In genomic region chr13:98171706-98172105, GRCm38 (mm10) we compare ENCODE assay signal across 13 mouse cellular contexts. TPM values are rescaled to one million over a fixed set of nuclear protein-coding genes. Genes with fewer than 3 reads are reported as not detected.
DNase-seq lines count a peak whose midpoint lies in the region; TF ChIP-seq lines count a peak whose summit lies in the region.
"Had no signal": no experiment of that assay in that cellular context is flagged by ENCODE, and none has a peak within 500 bp of the region (broad histone marks: within the 10 kb centered on the region; RNA-seq: fewer than 3 reads in every experiment).

No protein-coding gene starts in this region.

- WGBS in lung, adult 2 months, result 89% methylated on average over 4 of the region's 4 CpGs

- no peaks in the 10 kb centered on the region for H3K4me1 ChIP-seq in lung, adult 2 months (ENCODE audit: control insufficient read depth, insufficient read depth, low read length)

- TF ChIP-seq POLR2A in brain, embryonic 14.5 days (IDR thresholded peaks at IDR 0.05; ENCODE audit: borderline replicate concordance, extremely low read depth, insufficient read depth, insufficient read length, poor library complexity, severe bottlenecking), result no peak
- no peak for TF ChIP-seq POLR2A in lung, adult 2 months (IDR thresholded peaks at IDR 0.05; ENCODE audit: borderline replicate concordance, extremely low read depth, low read depth, low read length)

- peak; percentile 82 for DNase-seq in heart, adult 11 months
- DNase-seq in heart, adult 18-20 months, result no peak
- DNase-seq in brain, embryonic 14.5 days (ENCODE audit: low read depth), result peak; percentile 15
- peak; percentile 77 to 80 for DNase-seq in layer of hippocampus, adult 8-10 months (ENCODE audit: low spot score in 2 of 2)
- DNase-seq in right cerebral cortex, adult 2 months (ENCODE audit: low spot score in 2 of 2), result peak; percentile 64 to 71
- no peak for DNase-seq in spleen, adult 18-20 months
- DNase-seq in thymus, adult 18-20 months, result no peak
- no peak for DNase-seq in lung, adult 2 months
- DNase-seq: adrenal gland, postnatal 36 days; lung, postnatal 4 days had no signal

- no peak for TF ChIP-seq CTCF in brain, embryonic 14.5 days (IDR thresholded peaks at IDR 0.05; ENCODE audit: borderline replicate concordance, extremely low read depth, insufficient read depth, insufficient read length)
- TF ChIP-seq CTCF in lung, adult 2 months (IDR thresholded peaks at IDR 0.05; ENCODE audit: insufficient read depth, low read length), result no peak

- no peak overlapping the region for H3K4me3 ChIP-seq in lung, adult 2 months (replicated peaks; ENCODE audit: extremely low read depth, low read depth, low read length)
- H3K4me3 ChIP-seq: hindbrain, embryonic 10.5 days had no signal

RNA-seq across cellular contexts. Expression of gene Arhgef28, which starts 34.5 kb away (rescaled TPM):
- total RNA-seq in heart, adult 18-20 months (2021), result 1 to 10 TPM; 5.1 to 7.9 TPM
- 8.7 and 11.3 TPM in 2 replicates for polyA plus RNA-seq in brain, embryonic 14.5 days (2012; rRNA removed)
- total RNA-seq in layer of hippocampus, adult 8-10 months (2022), result 10 to 100 TPM; 76.5 to 97.9 (median 94.2) TPM
- 14.6 and 16.0 TPM in 2 replicates for polyA plus RNA-seq in lung, adult 2 months (2012; rRNA removed)
- total RNA-seq: monocyte, adult 5-6 weeks; neutrophil, adult 5-6 weeks had no signal

Comparison
In these comparisons a context has a peak if more than half of its experiments do, and no peak if none do; other contexts are left out.
1. DNase-seq: peak in heart, adult 11 months (single experiment), brain, embryonic 14.5 days (single experiment), layer of hippocampus, adult 8-10 months (2 of 2) and right cerebral cortex, adult 2 months (2 of 2); none in heart, adult 18-20 months (0 of 2), spleen, adult 18-20 months (0 of 2), thymus, adult 18-20 months (0 of 2) and lung, adult 2 months (single experiment).
2. RNA of gene Arhgef28, which starts 34.5 kb away (total RNA-seq): 76.5 to 97.9 TPM in layer of hippocampus, adult 8-10 months; 5.1 to 7.9 TPM in heart, adult 18-20 months; every median in the first group is over 4 times any median in the second.